Mouse (Mus musculus) cerebellum, postnatal 36 days (tissue): Measurements from ENCODE around the gene Tnk1.

Experiments used
- DNase-seq, 2 experiments: peaks; one replicate each; pipeline ENCODE4 v3.0.0; 2021 to 2022; ENCODE audit warnings: mixed read lengths in 2 of 2

Tnk1 gene

GRCm38 (mm10) chr11:69837604-69837951, 21.0 kb downstream of the Tnk1 start, which contains the start of gene Nlgn2:
Nlgn2 (minus strand) TSS chr11:69837784.
- peak in 1 of 2 experiments; percentile 84 for DNase-seq

GRCm38 (mm10) chr11:69836703-69837576, 21.6 kb downstream of the Tnk1 start:
- DNase-seq: peak; percentile 32 to 48

DNA sequence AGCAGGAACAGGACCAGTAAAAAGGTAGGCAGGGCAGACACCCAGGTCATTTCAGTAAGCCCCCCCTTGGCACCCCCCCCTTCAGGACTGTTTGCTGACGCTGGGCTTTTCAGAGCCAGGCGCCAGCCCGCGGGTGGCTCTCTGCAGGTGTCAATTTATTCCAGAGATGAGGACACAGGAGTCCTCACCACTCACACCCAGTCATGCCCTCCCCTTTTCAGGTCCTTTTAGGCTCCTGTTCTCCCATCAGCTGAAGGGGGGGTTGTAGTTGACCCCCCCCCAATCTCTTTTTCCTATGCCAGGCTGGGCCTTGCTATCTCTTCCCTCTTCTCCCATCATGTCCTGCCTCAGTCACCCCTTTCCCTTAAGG, 22.6 kb downstream of the Tnk1 start:
- DNase-seq: no peak

DNA sequence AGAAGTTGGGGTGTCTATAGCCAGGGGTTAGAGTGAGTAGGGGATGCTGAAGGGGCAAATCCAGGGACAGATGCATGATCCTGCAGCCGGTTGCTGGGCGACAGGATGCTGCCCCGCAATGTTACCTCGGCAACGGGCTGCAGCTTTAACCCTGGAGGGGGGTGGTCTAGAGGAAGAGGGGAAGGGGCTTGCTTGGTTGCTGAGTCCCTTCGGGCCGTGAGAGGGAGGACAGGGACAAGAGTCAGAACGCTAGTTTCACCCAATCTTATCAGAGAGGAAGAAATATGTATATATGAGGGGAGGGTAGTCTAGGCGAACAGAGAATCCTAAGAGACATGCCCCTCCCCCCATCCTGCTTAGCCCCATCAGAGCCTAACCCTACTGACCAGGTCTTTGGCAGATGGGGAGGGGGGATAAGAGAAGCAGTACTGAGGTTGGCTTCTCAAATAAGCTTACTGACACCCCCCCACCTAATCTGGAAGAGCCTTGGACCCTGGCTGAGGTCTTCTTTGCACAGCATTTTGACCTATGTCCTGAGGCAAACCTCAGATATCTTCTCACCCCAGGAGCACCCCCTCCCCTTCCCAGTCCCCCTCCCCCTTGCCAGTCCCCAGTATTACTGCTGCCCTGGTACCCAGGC, 23.1 kb downstream of the Tnk1 start:
- DNase-seq: no peak

DNA sequence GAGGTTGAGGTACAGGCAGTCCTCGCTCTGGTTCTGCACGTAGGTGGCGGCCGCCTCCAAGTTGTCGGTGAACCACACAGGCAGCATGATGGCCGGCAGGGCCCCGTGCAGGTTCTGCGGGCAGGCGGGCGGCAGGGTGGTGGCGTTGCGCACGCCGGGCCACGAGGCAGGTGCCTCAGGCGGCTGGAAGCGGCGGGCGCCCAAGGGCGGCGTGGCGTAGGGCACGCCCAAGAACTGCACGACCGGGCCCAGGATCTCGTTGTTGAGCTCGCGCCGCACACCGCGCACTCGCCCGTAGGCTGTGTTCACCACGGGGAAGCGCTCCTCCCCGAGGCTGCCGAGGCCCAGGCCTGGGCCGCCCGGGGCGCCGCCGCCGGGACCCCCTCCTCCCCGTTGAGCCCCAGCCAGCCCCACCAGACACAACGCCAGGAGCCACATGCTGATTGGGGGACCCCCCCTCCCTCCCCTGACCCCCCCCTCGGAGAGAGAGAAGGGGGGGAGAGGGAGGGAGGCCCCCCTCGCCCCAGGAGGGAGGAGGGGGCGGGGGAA, 24.5 kb downstream of the Tnk1 start:
- DNase-seq: peak; percentile 35 to 36

DNA sequence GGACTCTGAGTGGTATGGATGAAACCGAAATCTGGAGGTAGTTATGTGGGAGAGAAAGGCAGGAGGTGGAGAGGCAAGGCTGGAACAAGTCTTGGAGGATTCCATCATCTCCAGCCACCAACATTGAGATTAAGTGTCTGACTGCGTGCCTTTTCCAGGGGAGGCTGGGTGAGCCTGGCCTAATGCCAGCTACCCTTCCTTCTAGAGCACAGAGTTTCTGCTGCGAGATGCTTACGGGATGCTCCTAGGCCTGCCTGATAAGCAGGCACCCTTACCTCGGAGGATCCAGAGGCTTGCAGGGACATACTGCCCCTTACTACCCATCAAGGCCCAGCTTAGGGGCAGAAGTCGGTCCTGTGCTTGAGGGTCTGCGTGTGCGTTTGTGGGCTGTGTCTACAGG, 25.0 kb downstream of the Tnk1 start:
- no peak for DNase-seq

DNA sequence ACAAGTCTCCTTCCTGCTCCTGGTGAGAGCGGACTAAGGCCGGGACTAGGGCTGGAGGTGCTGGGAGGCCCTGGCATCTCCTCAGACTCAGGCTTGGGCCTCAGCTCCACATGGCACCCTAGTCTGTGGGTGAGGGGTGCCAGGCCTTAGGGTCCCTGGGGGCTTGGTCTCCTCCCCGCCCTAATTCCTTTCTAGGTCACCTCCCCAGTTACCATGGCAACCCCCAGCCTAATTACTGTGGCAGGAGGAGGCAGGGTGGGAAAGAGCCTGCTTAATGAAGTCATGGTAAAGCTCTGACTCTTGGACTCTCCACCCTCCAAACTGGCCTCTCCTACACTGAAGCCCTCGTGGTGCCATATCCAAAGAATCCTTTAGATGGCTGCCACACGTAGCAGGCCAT, 29.7 kb downstream of the Tnk1 start:
- no peak for DNase-seq

DNA sequence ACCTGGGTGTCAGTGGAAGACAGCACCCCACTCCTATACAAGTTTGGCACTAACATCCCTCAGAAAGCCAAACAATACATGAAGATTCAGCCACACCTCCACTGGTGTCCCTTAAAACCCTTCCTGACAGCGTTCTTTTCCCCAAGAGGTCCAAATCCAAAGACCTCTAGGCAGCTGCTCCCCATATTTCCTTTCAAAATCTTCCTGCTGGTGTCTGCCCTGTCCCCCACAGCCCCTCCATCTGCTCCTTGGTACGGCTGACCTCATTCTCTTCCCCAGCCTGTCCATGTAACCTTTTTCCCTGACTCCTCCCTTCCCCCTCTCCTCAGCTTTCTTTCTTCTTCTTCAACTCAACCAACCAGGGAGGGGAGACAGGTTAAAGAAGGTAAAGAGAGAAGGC, 35.1 kb downstream of the Tnk1 start:
- no peak for DNase-seq

GRCm38 (mm10) chr11:69822080-69822479, 36.5 kb downstream of the Tnk1 start, which contains the start of gene Spem1:
Spem1 (minus strand) TSS chr11:69822180.
- no peak for DNase-seq

DNA sequence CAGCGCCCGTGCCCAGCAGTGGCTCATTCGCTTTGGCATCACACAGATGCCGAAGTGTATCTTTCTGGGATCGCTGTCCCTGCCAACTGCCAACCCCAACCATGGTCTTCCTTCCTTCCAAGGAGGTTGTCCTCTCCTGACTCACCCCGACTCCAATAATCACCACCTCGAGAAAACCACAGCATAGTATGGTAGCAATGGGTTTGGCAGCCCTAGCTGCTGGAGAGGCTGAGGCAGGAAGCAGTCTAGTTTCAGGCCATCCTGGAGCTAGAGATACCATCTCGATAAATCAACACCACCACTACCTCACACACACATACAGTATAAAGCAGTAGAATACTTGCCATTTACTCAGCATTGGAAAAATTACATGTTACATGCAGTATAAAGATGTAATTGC, 39.7 kb downstream of the Tnk1 start:
- DNase-seq: no peak

DNA sequence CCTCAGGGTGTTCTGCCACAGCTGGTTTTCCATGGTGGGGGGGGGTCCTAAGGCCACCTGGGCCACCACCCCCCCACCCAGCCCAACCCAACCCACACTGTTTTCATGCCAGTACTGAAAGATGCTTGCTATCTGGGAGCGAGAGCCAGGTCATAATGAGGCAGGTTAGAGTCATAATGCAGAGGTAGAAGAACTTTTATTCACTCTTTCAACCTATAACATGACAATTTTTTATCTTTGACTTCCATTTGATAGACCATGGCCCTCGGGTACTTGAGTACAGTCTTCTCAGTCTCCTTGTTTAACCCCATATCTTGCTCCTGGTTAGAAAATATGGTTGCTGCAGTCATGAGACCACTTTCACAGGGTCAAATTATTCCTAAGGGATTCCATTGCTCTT, 40.2 kb downstream of the Tnk1 start, which contains the start of gene Spem2:
Gene Spem2, minus strand, starts transcription at position 101 of the 400 bp plus-strand sequence.
- no peak for DNase-seq

DNA sequence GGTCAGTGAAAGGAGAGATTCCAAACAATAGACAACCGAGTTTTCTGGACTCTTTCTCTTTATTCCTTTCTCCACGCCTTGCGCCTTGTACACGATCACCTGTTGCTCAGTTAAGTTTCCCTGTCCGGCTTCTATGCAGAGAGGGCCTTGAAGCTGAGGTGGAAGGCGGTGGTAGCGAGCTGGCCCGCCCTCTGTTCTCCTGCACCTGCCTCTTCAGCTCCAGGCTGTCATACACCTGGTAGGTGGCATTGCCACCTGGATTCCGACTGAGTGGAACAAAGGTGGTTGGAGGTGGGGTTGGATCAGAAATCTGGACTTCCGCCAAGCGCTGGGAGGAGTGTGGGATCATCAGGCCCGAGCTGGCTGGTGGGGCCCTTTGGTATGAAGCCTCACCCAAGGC, 42.0 kb downstream of the Tnk1 start:
- DNase-seq: no peak

DNA sequence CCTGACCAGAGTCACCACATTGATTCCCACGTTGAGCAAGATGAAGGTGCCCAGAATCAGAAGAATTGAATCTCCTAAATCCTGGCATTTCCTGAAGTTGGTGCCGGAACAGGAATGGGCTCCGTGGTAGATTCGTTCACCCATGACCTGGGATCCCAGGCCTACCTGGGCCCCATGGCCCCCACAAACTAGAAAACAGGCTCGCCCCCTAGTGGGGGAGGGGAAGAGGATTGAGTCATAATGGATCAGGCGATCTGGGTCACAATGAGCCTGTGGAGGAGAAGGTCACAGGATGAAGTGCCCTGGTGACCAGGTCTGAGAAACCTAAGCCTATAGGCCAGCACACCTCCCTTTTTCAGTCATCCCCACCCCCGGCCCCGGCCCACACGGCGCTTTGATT, 43.4 kb downstream of the Tnk1 start, which contains the start of gene Gm39566:
Gene Gm39566, minus strand, starts transcription at position 144 of the 400 bp plus-strand sequence.
- DNase-seq: no peak

DNA sequence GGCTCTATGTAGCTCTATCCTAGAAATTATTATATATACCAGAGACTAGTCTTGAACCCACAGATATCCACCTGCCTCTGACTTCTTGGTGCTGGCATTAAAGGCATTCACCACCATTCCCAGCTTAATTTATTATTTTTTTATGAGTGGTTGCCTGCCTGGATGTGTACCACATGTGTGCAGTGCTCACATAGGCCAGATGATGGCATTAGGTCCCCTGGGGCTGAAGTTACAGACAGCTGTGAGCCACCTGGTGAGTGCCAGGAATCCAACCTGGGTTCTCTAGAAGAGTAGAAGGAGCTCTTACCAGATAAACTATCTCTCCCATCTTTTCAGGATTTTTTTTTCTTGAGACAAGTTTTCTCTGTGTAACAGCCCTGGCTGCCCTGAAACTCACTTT, 48.2 kb downstream of the Tnk1 start:
- DNase-seq: no peak

- DNase-seq: no peak
These were observed 50.9 kb downstream of the Tnk1 start for GRCm38 (mm10) chr11:69807641-69808040.

GRCm38 (mm10) chr11:69806378-69806777, 52.2 kb downstream of the Tnk1 start:
- DNase-seq: no peak

DNA sequence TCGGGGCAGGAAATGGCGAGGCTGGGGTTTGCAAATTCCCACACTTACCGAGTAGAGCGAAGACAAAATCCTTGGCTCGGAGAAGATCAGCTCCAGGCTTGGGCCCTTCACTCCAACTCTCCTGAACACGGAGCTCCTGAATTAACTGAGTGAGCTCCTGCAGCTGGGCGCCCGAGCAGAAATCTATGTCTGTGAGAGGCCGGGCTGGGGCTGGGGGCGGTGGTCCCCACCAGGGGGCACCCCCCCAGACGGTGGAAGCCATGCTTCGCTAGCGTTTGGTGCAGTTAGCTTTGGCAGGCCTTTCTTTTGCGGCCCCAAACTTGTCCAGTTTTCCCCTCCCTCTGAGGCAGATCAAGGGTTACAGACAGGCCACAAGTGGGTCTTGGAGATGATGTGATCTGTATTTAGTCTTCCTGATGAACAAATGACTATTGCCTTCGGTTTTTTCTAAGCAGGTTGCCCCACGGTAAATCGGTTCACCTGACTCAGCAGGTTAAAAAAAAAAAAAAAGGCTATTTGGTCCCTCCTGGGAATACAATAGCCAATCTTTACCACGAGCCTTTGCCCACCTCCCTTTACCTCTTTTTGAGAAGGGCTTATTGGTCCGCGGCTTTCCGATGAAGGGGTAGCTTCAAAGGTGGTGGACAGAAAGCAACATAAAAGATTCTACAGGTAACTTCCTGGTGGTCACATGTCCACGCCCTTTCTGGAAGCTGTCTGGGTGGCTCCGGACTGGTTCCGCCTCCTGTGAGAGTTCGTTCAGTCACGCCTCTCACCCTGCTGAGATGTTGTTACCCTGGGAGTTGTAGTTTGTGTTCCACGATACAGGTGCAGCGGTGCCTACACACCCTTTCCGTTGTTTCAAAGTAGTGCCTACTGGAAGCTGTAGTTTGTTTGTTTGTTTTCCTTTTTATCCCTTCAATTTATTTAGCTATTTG, 53.3 kb downstream of the Tnk1 start, which contains the start of gene Tmem102:
Gene Tmem102, minus strand, starts transcription at position 653 of the 938 bp plus-strand sequence.
- no peak for DNase-seq

DNA sequence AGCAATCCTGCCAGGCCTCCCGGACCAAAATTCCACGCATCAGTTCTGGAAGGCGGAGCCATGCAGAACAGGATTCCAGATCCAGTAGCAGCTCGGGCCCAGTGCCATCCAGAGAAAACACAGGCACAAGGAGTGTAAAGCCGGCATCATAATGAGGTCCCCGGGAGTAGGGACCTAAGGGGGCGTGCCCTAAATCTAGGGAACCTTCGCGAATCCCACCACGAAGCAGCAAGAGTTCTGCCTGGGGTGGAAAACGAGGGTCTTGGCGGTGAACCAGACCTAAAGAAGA, 53.9 kb downstream of the Tnk1 start:
- DNase-seq: no peak

GRCm38 (mm10) chr11:69803786-69804651, 54.5 kb downstream of the Tnk1 start:
- DNase-seq: peak; percentile 51 to 60

DNA sequence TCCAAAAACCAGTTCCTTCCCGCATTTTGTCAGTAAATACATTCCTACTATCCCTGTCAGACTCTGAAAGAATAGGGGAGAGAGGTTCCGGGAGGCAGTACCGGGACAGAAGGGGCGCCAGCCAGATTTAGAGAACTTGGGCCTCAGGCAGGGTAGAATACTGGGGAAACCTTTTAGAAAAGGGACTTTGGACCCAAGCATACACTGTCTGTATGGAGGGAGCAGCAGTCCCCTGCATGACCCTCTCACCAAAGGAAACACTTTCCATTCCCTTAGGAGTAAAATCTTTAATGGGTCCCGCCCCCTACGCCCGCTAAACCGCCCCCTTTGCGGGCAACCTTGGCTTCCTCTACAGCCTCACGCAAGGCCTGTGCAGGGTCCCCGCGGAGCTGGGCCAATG, 55.2 kb downstream of the Tnk1 start:
- no peak for DNase-seq

- peak; percentile 52 to 67 for DNase-seq
These were observed 55.9 kb downstream of the Tnk1 start for GRCm38 (mm10) chr11:69802648-69803105.
